Mouse (Mus musculus) adrenal gland, adult 18-20 months (tissue): ENCODE measurements at regions not wholly inside any gene's neighbourhood (a gene's known extent, or its start where the extent isn't known, plus 50 kb on each side); places are given as distances from the start of the nearest gene placed in this dataset.

Experiments
- DNase-seq, 2 experiments: peaks; one replicate each; pipeline ENCODE4 v3.0.0; 2021 to 2022; ENCODE audit warnings: low spot score in 2 of 2

DNA sequence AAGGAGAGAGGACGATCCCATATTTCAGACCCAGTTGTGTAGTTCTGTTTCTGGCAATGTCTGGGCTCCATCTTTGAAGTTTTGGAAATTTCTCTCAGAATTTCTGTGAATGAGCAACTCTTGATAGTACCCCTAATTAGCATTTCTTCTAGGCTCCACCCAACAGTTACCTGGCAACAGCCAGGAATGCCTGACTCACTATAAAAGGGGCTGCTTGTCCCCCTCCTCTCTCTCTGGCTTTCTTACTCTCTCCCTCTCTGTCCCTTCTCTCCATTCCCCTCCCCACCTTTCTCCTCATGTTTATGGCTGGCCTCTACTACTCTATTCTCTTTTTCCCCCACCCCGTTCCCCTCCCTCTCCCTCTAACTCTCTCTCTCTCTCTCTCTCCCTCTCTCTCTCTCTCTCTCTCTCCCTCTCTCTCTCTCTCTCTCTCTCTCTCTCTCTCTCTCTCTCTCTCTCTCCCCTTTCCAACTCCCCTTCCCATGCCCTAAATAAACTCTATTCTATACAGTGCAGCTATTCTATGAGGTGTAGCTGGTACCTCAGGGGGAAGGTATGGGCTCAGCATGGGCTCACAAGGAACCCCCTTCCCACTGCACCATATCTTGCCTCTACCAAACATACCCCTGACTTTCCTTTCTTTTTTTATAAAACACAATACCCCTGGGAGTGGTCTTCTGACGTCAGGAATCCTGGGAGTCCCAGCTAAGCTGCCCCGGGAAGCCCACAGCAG is 118.7 kb upstream of the Prok2 start:
- DNase-seq, result no peak

- DNase-seq, result no peak
Observed at GRCm38 (mm10) chr6:99843507-99843906, 117.3 kb upstream of the Prok2 start.

GRCm38 (mm10) chr6:99842723-99843122 is 116.5 kb upstream of the Prok2 start:
- no peak for DNase-seq

GRCm38 (mm10) chr6:99840823-99841222 is 114.6 kb upstream of the Prok2 start:
- no peak for DNase-seq

GRCm38 (mm10) chr6:99833323-99833722 is 107.1 kb upstream of the Prok2 start:
- peak in 1 of 2 experiments; percentile 27 for DNase-seq

DNA sequence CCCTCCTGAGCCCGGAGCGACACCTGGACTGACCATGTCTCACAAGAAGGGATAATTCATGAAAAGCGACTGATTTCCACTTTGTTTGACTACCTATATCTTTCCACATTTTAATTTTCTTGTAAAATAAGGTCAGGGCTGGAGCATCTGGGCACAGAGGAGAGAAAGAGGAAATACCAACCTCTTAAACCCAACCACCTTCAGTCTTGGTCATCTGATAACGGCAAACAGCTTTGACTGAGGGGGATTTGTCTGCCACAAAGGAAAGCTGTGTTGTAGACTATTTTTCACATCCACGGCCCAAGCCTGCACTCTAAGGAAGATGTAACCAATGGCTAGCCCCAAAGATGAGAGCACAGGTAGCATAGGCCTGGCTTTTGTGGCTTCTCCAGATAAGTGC is 101.4 kb upstream of the Prok2 start:
- no peak for DNase-seq

DNA sequence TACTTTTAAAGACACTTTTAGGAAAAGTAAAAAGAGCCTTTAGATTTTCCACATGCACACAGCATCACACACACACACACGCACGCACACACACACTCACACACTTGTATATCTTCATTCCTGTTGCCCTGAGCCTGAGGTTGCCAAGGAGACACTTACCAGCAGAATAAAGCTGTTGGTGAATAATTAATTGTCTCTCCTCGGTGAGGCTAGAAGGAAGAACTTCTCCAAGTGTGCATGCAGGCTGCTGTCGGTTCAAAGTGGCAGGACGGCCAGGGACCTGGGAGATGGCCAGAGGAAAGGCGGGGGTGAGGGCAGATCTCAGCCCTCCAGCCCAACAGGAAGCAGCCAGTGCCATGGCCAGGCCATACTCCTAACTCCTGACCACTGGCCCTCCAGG is 98.6 kb upstream of the Prok2 start:
- no peak for DNase-seq

DNA sequence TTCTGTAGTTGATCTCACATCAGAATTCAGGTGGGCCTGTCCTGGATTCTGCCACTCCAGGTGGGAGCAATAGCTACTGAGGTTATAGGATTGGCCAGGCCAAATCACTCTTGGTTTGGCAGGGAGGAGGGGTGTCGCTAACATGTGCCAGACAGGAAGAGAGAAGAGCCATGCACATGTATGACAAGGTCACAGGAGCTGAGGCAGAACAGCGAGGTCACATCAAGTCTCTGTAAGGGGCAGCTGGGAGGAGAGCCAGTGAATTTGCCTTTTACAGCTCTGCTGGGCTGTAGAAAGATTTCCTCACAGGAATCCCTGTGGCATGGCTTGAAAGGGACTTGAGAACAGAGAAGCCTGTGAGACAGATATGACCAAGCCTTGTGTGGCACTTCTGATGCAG is 96.3 kb upstream of the Prok2 start:
- DNase-seq, result no peak

- no peak for DNase-seq
Observed at GRCm38 (mm10) chr6:99819255-99819929, 93.2 kb upstream of the Prok2 start.

GRCm38 (mm10) chr6:99818486-99818885 is 92.3 kb upstream of the Prok2 start:
- DNase-seq, result no peak

DNA sequence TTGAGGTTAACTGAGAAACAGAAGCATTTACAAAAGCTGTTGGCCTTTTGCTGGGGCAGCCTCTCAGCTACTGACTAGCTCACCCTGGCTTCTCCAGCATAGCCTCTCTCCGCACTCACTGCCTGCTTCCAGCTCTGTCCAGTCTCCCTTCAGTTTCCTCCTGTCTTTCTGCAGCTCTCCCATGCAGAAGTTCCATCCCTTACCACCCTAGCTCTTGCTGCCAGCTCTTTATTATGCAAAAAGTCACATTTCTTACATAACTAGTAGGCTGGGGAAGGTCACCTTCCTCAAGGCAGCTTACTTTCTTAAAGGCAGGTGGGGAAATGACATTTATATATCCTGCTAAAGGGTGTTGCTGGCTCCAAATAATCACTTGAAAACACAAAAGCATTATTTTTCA is 91.1 kb upstream of the Prok2 start:
- no peak for DNase-seq

DNA sequence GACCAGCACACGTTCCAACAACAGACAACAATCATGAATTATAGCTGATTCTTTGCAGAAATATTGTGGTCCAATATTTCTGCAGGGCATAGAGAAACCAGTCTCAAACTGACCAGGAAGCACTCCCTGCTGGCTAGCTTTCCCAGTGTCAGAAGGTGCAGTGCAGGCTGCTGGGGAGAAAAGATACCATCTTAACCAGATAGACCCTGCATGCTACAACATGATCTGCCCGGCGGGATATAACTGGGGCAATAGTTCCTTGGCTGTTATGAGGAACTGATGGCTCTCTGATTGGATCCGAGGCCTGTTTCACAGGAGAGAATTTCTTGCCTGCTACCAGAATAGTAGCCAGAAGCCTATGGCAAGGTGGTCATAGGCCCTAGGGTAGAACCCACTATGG is 86.9 kb upstream of the Prok2 start:
- DNase-seq, result no peak

DNA sequence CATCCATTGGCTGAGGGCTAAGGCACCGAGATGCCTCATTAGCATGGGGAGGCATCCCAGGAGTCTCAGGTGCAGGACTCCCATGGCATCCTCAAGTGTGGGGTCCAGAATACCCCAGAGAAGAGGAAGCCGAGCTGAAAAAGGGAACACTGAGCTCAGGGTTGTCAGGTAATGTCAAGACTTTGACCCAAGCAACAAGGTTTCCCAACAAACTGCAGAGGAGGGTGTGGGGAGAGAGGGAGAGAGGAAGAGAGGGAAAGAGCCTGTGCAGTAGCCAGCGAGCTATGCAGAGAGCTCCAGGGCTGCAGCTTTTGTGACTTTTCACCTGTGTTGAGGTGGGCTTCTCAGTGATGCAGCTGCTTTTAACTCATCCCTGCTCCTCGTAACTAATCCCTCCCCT is 85.7 kb upstream of the Prok2 start:
- DNase-seq, result no peak

DNA sequence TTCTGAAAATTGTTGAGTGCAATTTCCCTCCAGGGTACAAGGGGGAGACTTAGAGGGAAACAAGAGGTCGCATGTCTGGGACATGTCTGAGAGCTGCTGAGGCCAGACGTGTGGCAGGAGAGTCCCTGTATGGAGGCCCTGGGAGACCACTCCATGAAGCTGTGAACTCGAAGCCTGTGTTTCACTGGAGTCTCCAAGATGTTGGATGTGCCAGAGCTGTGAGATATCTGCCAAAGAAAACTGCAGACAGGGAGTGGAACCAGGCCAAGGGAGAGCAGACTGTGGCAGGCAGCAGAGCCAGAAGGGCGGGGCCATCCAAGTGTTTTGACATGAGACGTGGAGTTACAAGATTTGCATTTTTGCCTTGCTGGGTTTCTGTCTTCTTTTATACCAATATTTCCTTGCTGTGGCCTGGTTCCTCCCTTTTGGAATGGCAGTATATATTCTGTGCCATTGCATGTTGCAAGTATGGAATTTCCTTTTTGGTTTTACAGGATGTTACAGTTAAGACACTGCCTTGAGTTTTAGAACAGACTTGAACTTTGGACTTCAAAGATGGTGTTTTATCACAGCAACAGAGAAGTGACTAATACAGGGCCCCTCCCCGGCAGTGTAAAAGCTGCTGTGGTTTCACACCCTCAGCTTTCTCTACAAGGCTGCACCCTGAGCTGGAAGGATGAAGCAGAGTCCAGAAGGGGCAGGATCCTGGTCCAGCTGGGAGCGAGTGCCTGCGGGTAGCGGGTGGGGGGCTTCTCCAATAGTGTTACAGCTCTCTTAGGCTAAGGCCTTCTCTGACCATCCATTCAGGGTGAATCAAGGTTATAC is 85.0 kb upstream of the Prok2 start:
- peak in 1 of 2 experiments; percentile 41 for DNase-seq

DNA sequence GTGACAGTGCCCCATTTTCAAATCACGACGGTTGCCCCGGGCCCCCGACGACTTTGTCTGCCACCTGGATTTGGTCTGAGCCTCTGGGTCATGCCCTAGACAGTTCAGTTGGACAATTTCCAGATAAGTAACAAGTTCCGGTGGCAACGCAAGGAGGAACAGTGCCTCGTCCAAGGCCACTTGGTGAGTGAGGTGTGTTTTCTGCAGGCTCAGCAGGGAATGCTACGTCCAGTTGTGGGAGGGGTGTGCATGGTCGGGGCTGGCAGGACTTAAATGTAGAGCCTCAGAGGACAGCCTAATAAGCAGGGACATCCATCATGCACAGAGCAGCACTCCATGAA is 78.7 kb upstream of the Prok2 start:
- no peak for DNase-seq

GRCm38 (mm10) chr6:99803983-99804904 is 78.1 kb upstream of the Prok2 start:
- DNase-seq, result peak; percentile 94 to 95

- no peak for DNase-seq
Observed at GRCm38 (mm10) chr6:99800919-99801318, 74.7 kb upstream of the Prok2 start.

GRCm38 (mm10) chr6:99800324-99800723 is 74.1 kb upstream of the Prok2 start:
- DNase-seq, result no peak

GRCm38 (mm10) chr6:99796390-99796789 is 70.2 kb upstream of the Prok2 start:
- DNase-seq, result no peak

DNA sequence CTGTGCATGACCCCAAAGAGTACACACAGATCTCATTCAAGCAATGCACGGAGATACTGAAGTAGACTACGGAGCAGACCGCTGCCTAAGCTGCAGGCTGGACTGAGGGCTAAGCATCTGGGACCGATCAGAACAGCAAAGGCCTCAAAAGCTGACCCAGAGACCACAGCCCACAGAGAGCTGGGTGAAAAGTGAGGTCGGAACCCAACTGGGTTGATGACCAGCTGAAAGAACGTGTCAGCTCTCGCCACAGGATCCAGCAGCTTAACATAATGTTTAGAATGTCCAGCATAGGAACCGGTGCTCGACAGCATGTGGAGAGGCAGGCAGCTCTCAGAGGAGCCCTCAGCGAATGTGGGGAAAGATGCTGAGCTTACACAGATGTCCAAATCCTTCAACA is 67.4 kb upstream of the Prok2 start:
- DNase-seq, result no peak

DNA sequence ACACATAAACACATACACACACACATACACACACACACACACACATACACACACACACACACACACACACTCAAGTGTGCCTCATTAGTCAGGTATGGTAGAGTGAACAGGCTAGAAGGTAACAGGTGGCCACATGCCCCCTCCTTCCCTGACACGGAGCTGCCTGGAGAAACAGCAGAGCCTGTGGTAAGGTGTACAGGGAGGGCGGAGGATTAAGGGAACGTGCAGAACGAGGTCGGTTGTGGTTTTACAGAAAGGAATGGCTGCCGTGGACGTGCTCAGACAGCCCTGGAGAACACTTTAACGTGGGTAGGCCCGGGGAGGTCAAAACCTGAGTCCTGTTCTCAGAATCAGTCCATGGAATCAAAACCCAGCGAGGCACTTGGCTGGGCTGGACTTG is 66.2 kb upstream of the Prok2 start:
- DNase-seq, result no peak
